ENCODE assay signal across 19 mouse cellular contexts in genomic region chr13:81822750-81823149, GRCm38 (mm10).
"Had no signal": no experiment of that assay in that cellular context is flagged by ENCODE, and none has a peak within 500 bp of the region (broad histone marks: within the 10 kb centered on the region; RNA-seq: fewer than 3 reads in every experiment).

No protein-coding gene starts in this region.

- H3K9ac ChIP-seq: limb, embryonic 13.5 days; liver, embryonic 13.5 days; lung, embryonic 14.5 days; midbrain, embryonic 15.5 days; neural tube, embryonic 13.5 days had no signal

- H3K27ac ChIP-seq: limb, embryonic 10.5 days; limb, embryonic 13.5 days; liver, embryonic 13.5 days; macrophage; midbrain, embryonic 15.5 days; neural tube, embryonic 13.5 days had no signal

- H3K4me2 ChIP-seq: limb, embryonic 13.5 days; liver, embryonic 13.5 days; lung, embryonic 14.5 days; midbrain, embryonic 15.5 days; neural tube, embryonic 13.5 days had no signal

- ATAC-seq: intestine, embryonic 16.5 days; lung, postnatal 0 days; midbrain, embryonic 15.5 days had no signal

- H3K36me3 ChIP-seq: limb, embryonic 10.5 days; limb, embryonic 13.5 days; liver, embryonic 13.5 days; midbrain, embryonic 15.5 days; neural tube, embryonic 13.5 days had no signal

- DNase-seq: kidney, adult 18-20 months; kidney, adult 9 months; kidney, postnatal 14 days; kidney, postnatal 4 days; layer of hippocampus, adult 9-11 months; layer of hippocampus, postnatal 36 days; liver, embryonic 13.5 days; lung, embryonic 14.5 days; retina, postnatal 1 day; thymus, adult 2 months; thymus, postnatal 25 days had no signal

- H3K9me3 ChIP-seq: limb, embryonic 10.5 days; limb, embryonic 13.5 days; liver, embryonic 13.5 days; midbrain, embryonic 15.5 days; neural tube, embryonic 13.5 days had no signal

- H3K4me1 ChIP-seq: limb, embryonic 10.5 days; limb, embryonic 13.5 days; liver, embryonic 13.5 days; midbrain, embryonic 15.5 days had no signal

- H3K27me3 ChIP-seq: limb, embryonic 13.5 days; liver, embryonic 13.5 days; midbrain, embryonic 15.5 days; neural tube, embryonic 13.5 days had no signal

- H3K4me3 ChIP-seq: limb, embryonic 10.5 days; limb, embryonic 13.5 days; liver, embryonic 13.5 days; midbrain, embryonic 15.5 days; myocyte; neural tube, embryonic 13.5 days had no signal
